Mouse (Mus musculus): ENCODE data around the gene Agbl5. TPM values are rescaled to one million over a fixed set of nuclear protein-coding genes. Genes with fewer than 3 reads are reported as not detected.

Gene Agbl5
- 7.2 and 17.0 TPM in 2 replicates for polyA plus RNA-seq (2011; ENCODE audit: insufficient read length, low read depth, missing spikeins)

- peaks cover 7% of the 10 kb centered on the region; the same call in 1 of the 2 replicates for H3K4me1 ChIP-seq (ENCODE audit: control insufficient read depth, insufficient read depth, low read length)
- TF ChIP-seq CTCF (IDR thresholded peaks at IDR 0.05; ENCODE audit: borderline replicate concordance, insufficient read depth, low read length) (no peak), POLR2A (IDR thresholded peaks at IDR 0.05; ENCODE audit: low read depth, low read length) (no peak)
- H3K4me3 ChIP-seq (ENCODE audit: insufficient read depth, low read length), result peak within 1 kb of the TSS; percentile 64
- H3K27ac ChIP-seq (ENCODE audit: insufficient read depth, low read length), result peak within 1 kb of the TSS; percentile 76
Measured at GRCm38 (mm10) chr5:30888337-30889087, at the start of gene Agbl5. TSS of gene Agbl5 (plus strand) at chr5:30888694.

GRCm38 (mm10) chr5:30839731-30840130 lies 48.8 kb upstream of the Agbl5 start:
- Histone ChIP-seq H3K4me3 (ENCODE audit: insufficient read depth, low read length) (no peak overlapping the region), H3K4me1 (ENCODE audit: control insufficient read depth, insufficient read depth, low read length) (no peaks in the 10 kb centered on the region), H3K27ac (ENCODE audit: insufficient read depth, low read length) (no peak overlapping the region)
- TF ChIP-seq CTCF (IDR thresholded peaks at IDR 0.05; ENCODE audit: borderline replicate concordance, insufficient read depth, low read length) (no peak), POLR2A (IDR thresholded peaks at IDR 0.05; ENCODE audit: low read depth, low read length) (no peak)

DNA sequence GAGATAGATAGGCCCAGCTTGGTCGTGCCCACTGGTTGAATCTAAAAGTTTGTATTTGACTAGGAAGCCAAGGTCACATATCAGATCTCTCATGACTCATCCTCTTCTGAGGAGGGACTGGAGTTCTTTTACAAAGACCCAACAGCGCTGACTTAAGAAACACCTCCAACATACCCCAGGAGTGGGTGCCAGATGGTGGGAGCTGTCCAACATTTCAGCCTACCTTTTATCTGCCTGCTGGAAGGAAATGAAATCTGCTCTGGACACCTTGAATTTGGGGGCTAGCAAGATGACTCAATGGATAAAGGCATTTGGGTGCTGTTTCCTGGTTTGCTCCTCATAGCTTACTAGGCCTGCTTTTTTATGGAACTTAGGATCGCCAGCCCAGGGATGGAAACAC lies 46.6 kb upstream of the Agbl5 start:
- TF ChIP-seq CTCF (IDR thresholded peaks at IDR 0.05; ENCODE audit: borderline replicate concordance, insufficient read depth, low read length) (no peak), POLR2A (IDR thresholded peaks at IDR 0.05; ENCODE audit: low read depth, low read length) (no peak)
- Histone ChIP-seq H3K27ac (ENCODE audit: insufficient read depth, low read length) (no peak overlapping the region), H3K4me1 (ENCODE audit: control insufficient read depth, insufficient read depth, low read length) (no peaks in the 10 kb centered on the region), H3K4me3 (ENCODE audit: insufficient read depth, low read length) (no peak overlapping the region)

- H3K4me3 ChIP-seq (ENCODE audit: insufficient read depth, low read length), result no peak overlapping the region
- peaks cover 21% of the 10 kb centered on the region for H3K4me1 ChIP-seq (ENCODE audit: control insufficient read depth, insufficient read depth, low read length)
- TF ChIP-seq CTCF (IDR thresholded peaks at IDR 0.05; ENCODE audit: borderline replicate concordance, insufficient read depth, low read length) (no peak), POLR2A (IDR thresholded peaks at IDR 0.05; ENCODE audit: low read depth, low read length) (no peak)
- peak overlapping the region; percentile 44; the same call in 1 of the 2 replicates for H3K27ac ChIP-seq (ENCODE audit: insufficient read depth, low read length)
Measured at GRCm38 (mm10) chr5:30849891-30850555, 38.5 kb upstream of the Agbl5 start.

DNA sequence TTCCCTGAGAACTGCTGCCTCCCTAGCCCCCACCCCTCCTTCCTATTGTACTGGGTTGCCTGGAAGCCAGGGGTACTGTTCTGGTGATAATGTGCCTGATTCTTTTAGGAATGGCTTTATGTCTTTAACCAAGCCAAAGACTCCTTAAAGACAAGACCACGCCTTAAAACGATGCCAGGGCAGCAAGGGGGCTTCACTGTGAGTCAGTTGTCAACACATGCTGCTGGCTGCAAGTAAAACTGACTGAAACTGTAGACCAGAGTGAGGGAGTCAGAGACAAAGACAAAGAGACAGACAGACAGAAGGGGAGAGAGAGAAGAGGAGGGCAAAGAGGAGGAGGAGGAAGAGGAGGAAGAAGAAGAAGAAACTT lies 38.0 kb upstream of the Agbl5 start:
- Histone ChIP-seq H3K4me1 (ENCODE audit: control insufficient read depth, insufficient read depth, low read length) (peaks cover 21% of the 10 kb centered on the region), H3K4me3 (ENCODE audit: insufficient read depth, low read length) (no peak overlapping the region), H3K27ac (ENCODE audit: insufficient read depth, low read length) (peak overlapping the region; percentile 44; the same call in 1 of the 2 replicates)
- TF ChIP-seq CTCF (IDR thresholded peaks at IDR 0.05; ENCODE audit: borderline replicate concordance, insufficient read depth, low read length) (no peak), POLR2A (IDR thresholded peaks at IDR 0.05; ENCODE audit: low read depth, low read length) (no peak)

GRCm38 (mm10) chr5:30853522-30853921 lies 35.0 kb upstream of the Agbl5 start:
- H3K4me3 ChIP-seq (ENCODE audit: insufficient read depth, low read length), result no peak overlapping the region
- H3K27ac ChIP-seq (ENCODE audit: insufficient read depth, low read length), result no peak overlapping the region
- TF ChIP-seq POLR2A (IDR thresholded peaks at IDR 0.05; ENCODE audit: low read depth, low read length) (no peak), CTCF (IDR thresholded peaks at IDR 0.05; ENCODE audit: borderline replicate concordance, insufficient read depth, low read length) (no peak)
- H3K4me1 ChIP-seq (ENCODE audit: control insufficient read depth, insufficient read depth, low read length), result peaks cover 21% of the 10 kb centered on the region

DNA sequence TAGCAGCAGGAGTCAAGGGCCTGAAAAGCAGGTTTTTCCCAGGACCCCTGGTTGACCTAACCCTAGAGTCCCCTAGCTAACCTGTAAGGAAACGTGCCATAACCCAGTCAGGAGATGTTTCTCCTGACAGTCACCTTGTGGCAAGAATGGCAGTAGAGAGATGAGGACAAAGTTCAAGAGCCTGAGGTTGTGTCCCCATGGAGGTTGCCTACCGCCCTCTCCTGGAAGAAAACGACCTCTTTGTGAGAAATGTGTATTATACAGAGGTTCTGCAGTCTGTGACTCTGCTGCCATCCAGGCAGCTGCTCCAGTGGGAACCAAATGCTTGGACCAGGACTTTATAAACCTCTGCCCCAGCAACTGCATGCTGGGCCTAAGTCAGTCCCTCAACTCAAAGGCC lies 32.8 kb upstream of the Agbl5 start:
- H3K27ac ChIP-seq (ENCODE audit: insufficient read depth, low read length), result no peak overlapping the region
- H3K4me1 ChIP-seq (ENCODE audit: control insufficient read depth, insufficient read depth, low read length), result peaks cover 13% of the 10 kb centered on the region
- TF ChIP-seq POLR2A (IDR thresholded peaks at IDR 0.05; ENCODE audit: low read depth, low read length) (no peak), CTCF (IDR thresholded peaks at IDR 0.05; ENCODE audit: borderline replicate concordance, insufficient read depth, low read length) (no peak)
- H3K4me3 ChIP-seq (ENCODE audit: insufficient read depth, low read length), result no peak overlapping the region

- peaks cover 9% of the 10 kb centered on the region; the same call in 1 of the 2 replicates for H3K4me1 ChIP-seq (ENCODE audit: control insufficient read depth, insufficient read depth, low read length)
- TF ChIP-seq POLR2A (IDR thresholded peaks at IDR 0.05; ENCODE audit: low read depth, low read length) (no peak), CTCF (IDR thresholded peaks at IDR 0.05; ENCODE audit: borderline replicate concordance, insufficient read depth, low read length) (no peak)
- no peak overlapping the region for H3K4me3 ChIP-seq (ENCODE audit: insufficient read depth, low read length)
- H3K27ac ChIP-seq (ENCODE audit: insufficient read depth, low read length), result no peak overlapping the region
Measured at GRCm38 (mm10) chr5:30856124-30856523, 32.4 kb upstream of the Agbl5 start.

DNA sequence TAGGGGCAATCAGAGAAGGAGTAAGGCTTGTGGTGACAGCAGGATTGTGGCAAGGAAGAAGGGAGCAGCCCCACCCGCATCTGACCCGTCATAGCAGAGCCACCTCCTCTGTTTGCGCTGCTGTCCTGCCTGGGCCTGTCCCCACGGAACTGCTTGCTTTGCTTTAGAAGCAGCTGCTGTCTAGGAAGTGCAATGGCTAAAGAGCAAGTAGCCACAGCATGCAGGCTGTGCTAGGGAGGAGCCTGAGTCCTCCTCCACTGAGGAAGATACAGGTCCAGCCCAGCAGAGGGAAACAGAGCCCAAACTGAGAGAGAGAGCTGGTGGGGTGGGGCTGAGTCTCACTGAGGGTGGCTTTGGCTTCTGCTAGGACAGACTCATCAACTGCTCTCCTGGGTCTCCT lies 24.6 kb upstream of the Agbl5 start:
- Histone ChIP-seq H3K4me1 (ENCODE audit: control insufficient read depth, insufficient read depth, low read length) (no peaks in the 10 kb centered on the region), H3K27ac (ENCODE audit: insufficient read depth, low read length) (no peak overlapping the region), H3K4me3 (ENCODE audit: insufficient read depth, low read length) (no peak overlapping the region)
- no peak for TF ChIP-seq CTCF (IDR thresholded peaks at IDR 0.05; ENCODE audit: borderline replicate concordance, insufficient read depth, low read length)
- TF ChIP-seq POLR2A (IDR thresholded peaks at IDR 0.05; ENCODE audit: low read depth, low read length), result no peak

GRCm38 (mm10) chr5:30864322-30864721 lies 24.2 kb upstream of the Agbl5 start:
- Histone ChIP-seq H3K27ac (ENCODE audit: insufficient read depth, low read length) (no peak overlapping the region), H3K4me1 (ENCODE audit: control insufficient read depth, insufficient read depth, low read length) (no peaks in the 10 kb centered on the region), H3K4me3 (ENCODE audit: insufficient read depth, low read length) (no peak overlapping the region)
- TF ChIP-seq CTCF (IDR thresholded peaks at IDR 0.05; ENCODE audit: borderline replicate concordance, insufficient read depth, low read length) (no peak), POLR2A (IDR thresholded peaks at IDR 0.05; ENCODE audit: low read depth, low read length) (no peak)

All from embryonic fibroblast, embryonic 13.5 days (primary cell).